Mouse (Mus musculus) lung, adult 2 months (tissue): Measurements from ENCODE around the gene Sash1.

Source experiments
- CTCF ChIP-seq: fragments of 200-500 bp; IDR thresholded peaks from 2 replicates; pipeline ENCODE4 v1.5.1; 2011; ENCODE audit warnings: mild to moderate bottlenecking, low read length, control low read depth; ENCODE audit not compliant: insufficient read depth
- POLR2A ChIP-seq: fragments of 200-500 bp; IDR thresholded peaks from 2 replicates; pipeline ENCODE4 v1.6.1; 2011; ENCODE audit warnings: low read depth, mild to moderate bottlenecking, control low read depth, low read length, borderline replicate concordance; ENCODE audit errors: extremely low read depth

GRCm38 (mm10) chr10:8833816-8834464, 51.9 kb downstream of the Sash1 start:
- peak; percentile 42 for TF ChIP-seq CTCF
- TF ChIP-seq POLR2A = no peak
